Mouse (Mus musculus): ENCODE measurements around the gene Dusp8. TPM values are rescaled to one million over a fixed set of nuclear protein-coding genes. Genes with fewer than 3 reads are reported as not detected.
"Not testable (repeated sequence)": the region's sequence is repeated elsewhere in the genome, so short reads cannot be mapped to it uniquely, and the experiment has no call there.

Dusp8 gene
- 0.69 and 1.2 TPM in 2 replicates for total RNA-seq (2012; rRNA removed)

DNA sequence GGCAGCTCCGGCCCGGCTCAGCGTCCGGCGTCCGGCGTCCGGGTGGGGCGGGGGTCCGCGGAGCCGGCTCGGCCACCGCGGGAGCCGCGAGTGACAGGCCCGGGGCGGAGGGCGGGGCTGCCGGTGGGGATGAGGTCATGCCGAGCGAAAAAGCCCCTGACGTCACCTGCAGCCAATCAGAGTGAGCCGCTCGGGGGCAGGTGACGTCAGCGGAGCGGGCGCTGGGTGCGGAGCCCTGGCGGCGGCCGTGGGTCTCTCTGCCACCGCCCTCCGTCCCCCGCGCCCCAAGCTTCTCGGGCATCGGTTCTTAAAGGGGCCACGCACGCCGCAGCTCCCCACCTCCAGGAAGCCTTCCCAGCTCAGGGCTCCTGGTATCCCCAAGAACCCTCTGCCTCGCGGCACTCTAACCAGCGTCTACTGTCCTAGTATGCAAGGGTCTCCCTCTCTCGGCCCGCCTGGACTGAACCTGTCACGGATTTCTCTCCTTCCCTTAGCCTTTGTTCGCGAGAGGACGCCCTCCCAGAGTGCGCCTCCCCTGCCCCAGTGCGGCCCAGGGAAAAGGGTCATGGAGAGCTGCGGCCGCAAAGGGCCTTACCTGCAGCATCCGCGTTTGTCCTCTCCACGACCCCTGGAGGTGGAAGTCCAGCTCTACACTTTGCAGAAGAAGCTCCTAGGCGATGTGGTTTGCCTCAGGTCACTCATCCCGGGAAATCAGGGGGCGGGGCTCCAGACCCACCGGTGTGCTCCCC is at the start of gene Dusp8:
Gene Dusp8 (minus strand): TSS at position 661 of the 749 bp plus-strand sequence.
- Histone ChIP-seq H3K4me3 (ENCODE audit: insufficient read depth in 1 of 2, low read depth in 1 of 2, low read length in 2 of 2, poor library complexity in 1 of 2, severe bottlenecking in 1 of 2) (peak within 1 kb of the TSS; percentile 75 to 98), H3K4me1 (ENCODE audit: control insufficient read depth in 2 of 2, insufficient read depth in 2 of 2, low read length in 2 of 2, poor library complexity in 1 of 2) (peaks cover 0 to 4% of the 10 kb centered on the region in 2 experiments; a peak in 1 of 4 replicates), H3K9me3 (ENCODE audit: control insufficient read depth, insufficient read depth, low read depth, low read length) (no peaks in the 10 kb centered on the region), H3K27ac (ENCODE audit: insufficient read depth, low read depth, low read length, poor library complexity, severe bottlenecking) (no peak within 1 kb of the TSS), H3K9ac (ENCODE audit: insufficient read depth, low read depth, low read length, poor library complexity, severe bottlenecking) (peak within 1 kb of the TSS; percentile 76), H3K36me3 (ENCODE audit: control insufficient read depth, insufficient read depth, low read length, poor library complexity, severe bottlenecking) (no peaks in the 10 kb centered on the region)
- in situ Hi-C loops (cut with MboI; ENCODE audit: low sequenced_read_pairs in 2 of 2, unreplicated experiment in 2 of 2), result no loop called here
- peak; percentile 74 for DNase-seq (ENCODE audit: low read depth, low spot score)
- no peak for TF ChIP-seq MAFK (IDR thresholded peaks at IDR 0.05; ENCODE audit: insufficient read depth, low read depth, low read length)
- TF ChIP-seq HCFC1 (IDR thresholded peaks at IDR 0.05; ENCODE audit: borderline replicate concordance, insufficient read depth, low read length), result no peak
- no peak for TF ChIP-seq ZNF384 (IDR thresholded peaks at IDR 0.05; ENCODE audit: low read depth, low read length)
- TF ChIP-seq CHD2 (IDR thresholded peaks at IDR 0.05; ENCODE audit: low read depth, low read length), result no peak
- TF ChIP-seq ZC3H11A (IDR thresholded peaks at IDR 0.05; ENCODE audit: borderline replicate concordance, low read depth, low read length), result no peak

GRCm38 (mm10) chr7:142144507-142144906 is 48.9 kb upstream of the Dusp8 start, which contains the start of gene Gm45337:
Gm45337 (minus strand) TSS chr7:142144607.
- TF ChIP-seq ZC3H11A (IDR thresholded peaks at IDR 0.05; ENCODE audit: borderline replicate concordance, low read depth, low read length), result no peak
- TF ChIP-seq MAFK (IDR thresholded peaks at IDR 0.05; ENCODE audit: insufficient read depth, low read depth, low read length), result no peak
- TF ChIP-seq CHD2 (IDR thresholded peaks at IDR 0.05; ENCODE audit: low read depth, low read length), result no peak
- TF ChIP-seq HCFC1 (IDR thresholded peaks at IDR 0.05; ENCODE audit: borderline replicate concordance, insufficient read depth, low read length), result no peak
- TF ChIP-seq ZNF384 (IDR thresholded peaks at IDR 0.05; ENCODE audit: low read depth, low read length), result no peak
- in situ Hi-C loops (cut with MboI; ENCODE audit: low sequenced_read_pairs in 2 of 2, unreplicated experiment in 2 of 2), result loop anchor here in 1 of 2 experiments (10.0 kb wide), 1 partner anchor 110 kb away; the partner anchor contains the start of gene Gm2431
- no peak within 1 kb of the TSS for H3K9ac ChIP-seq (ENCODE audit: insufficient read depth, low read depth, low read length, poor library complexity, severe bottlenecking)

DNA sequence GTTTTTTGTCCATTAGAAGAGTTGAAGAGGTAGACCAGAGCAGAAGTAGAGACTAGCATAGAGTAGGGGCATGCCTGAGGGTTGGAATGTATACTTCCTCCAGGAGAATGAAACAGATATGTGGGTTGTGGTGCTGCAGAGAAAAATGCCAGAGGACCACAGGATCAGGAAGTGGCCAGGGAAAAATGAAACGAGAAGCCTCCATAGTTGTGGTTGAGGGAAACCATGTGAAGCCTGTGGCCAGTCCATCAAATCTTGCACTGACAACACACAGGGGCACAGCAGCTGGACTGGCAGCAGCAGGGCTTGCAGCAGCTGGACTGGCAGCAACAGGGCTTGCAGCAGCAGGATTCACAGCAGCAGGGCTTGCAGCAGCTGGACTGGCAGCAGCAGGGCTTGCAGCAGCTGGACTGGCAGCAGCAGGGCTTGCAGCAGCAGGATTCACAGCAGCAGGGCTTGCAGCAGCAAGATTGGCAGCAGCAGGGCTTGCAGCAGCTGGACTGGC is 47.9 kb upstream of the Dusp8 start:
- in situ Hi-C loops (cut with MboI; ENCODE audit: low sequenced_read_pairs in 2 of 2, unreplicated experiment in 2 of 2), result loop anchor here in 1 of 2 experiments (10.0 kb wide), 1 partner anchor 111 kb away; the partner anchor contains the start of gene Gm2431
- H3K4me1 ChIP-seq (ENCODE audit: control insufficient read depth in 2 of 2, insufficient read depth in 2 of 2, low read length in 2 of 2, poor library complexity in 1 of 2); H3K36me3 ChIP-seq (ENCODE audit: control insufficient read depth, insufficient read depth, low read length, poor library complexity, severe bottlenecking); H3K9me3 ChIP-seq (ENCODE audit: control insufficient read depth, insufficient read depth, low read depth, low read length); H3K9ac ChIP-seq (ENCODE audit: insufficient read depth, low read depth, low read length, poor library complexity, severe bottlenecking); H3K27ac ChIP-seq (ENCODE audit: insufficient read depth, low read depth, low read length, poor library complexity, severe bottlenecking); H3K4me3 ChIP-seq (ENCODE audit: insufficient read depth in 1 of 2, low read depth in 1 of 2, low read length in 2 of 2, poor library complexity in 1 of 2, severe bottlenecking in 1 of 2); DNase-seq (ENCODE audit: low read depth, low spot score): not testable (repeated sequence)

More at GRCm38 (mm10) chr7:142144507-142144906, 48.9 kb upstream of the Dusp8 start, which contains the start of gene Gm45337:
- H3K27ac ChIP-seq (ENCODE audit: insufficient read depth, low read depth, low read length, poor library complexity, severe bottlenecking), result no peak within 1 kb of the TSS; the same call in 1 of the 2 replicates
- no peak within 1 kb of the TSS for H3K4me3 ChIP-seq (ENCODE audit: insufficient read depth in 1 of 2, low read depth in 1 of 2, low read length in 2 of 2, poor library complexity in 1 of 2, severe bottlenecking in 1 of 2)
- H3K4me1 ChIP-seq (ENCODE audit: control insufficient read depth in 2 of 2, insufficient read depth in 2 of 2, low read length in 2 of 2, poor library complexity in 1 of 2), result peaks cover 0 to 4% of the 10 kb centered on the region in 2 experiments; a peak in 1 of 4 replicates
- H3K9me3 ChIP-seq (ENCODE audit: control insufficient read depth, insufficient read depth, low read depth, low read length), result no peaks in the 10 kb centered on the region
- H3K36me3 ChIP-seq (ENCODE audit: control insufficient read depth, insufficient read depth, low read length, poor library complexity, severe bottlenecking), result no peaks in the 10 kb centered on the region
- DNase-seq (ENCODE audit: low read depth, low spot score), result no peak

DNA sequence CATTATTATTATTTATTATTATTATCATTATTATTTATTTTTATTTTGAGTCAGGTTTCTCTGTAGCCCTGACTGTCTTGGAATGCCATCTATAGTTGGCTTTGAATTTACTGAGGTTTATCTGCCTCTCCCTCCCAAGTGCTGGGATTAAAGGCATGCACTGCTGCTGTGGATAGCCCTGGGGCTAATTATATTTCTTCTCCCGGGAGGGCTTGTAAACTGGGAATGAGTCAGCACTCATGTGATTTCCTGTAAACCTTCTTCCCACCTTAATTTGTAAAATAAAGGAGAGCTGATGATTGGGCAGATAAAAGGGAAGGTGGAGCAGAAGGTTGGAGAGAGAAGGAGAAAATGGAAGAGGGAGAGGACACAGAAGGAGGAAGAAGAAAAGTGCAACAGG is 45.1 kb upstream of the Dusp8 start:
- in situ Hi-C loops (cut with MboI; ENCODE audit: low sequenced_read_pairs in 2 of 2, unreplicated experiment in 2 of 2), result loop anchor here in 1 of 2 experiments (10.0 kb wide), 1 partner anchor 114 kb away; the partner anchor contains the start of gene Gm2431
- DNase-seq (ENCODE audit: low read depth, low spot score), result no peak
- H3K4me1 ChIP-seq (ENCODE audit: control insufficient read depth in 2 of 2, insufficient read depth in 2 of 2, low read length in 2 of 2, poor library complexity in 1 of 2), result peaks cover 0 to 4% of the 10 kb centered on the region in 2 experiments; a peak in 1 of 4 replicates
- no peaks in the 10 kb centered on the region for H3K36me3 ChIP-seq (ENCODE audit: control insufficient read depth, insufficient read depth, low read length, poor library complexity, severe bottlenecking)
- no peaks in the 10 kb centered on the region for H3K9me3 ChIP-seq (ENCODE audit: control insufficient read depth, insufficient read depth, low read depth, low read length)
- H3K4me3 ChIP-seq (ENCODE audit: insufficient read depth in 1 of 2, low read depth in 1 of 2, low read length in 2 of 2, poor library complexity in 1 of 2, severe bottlenecking in 1 of 2), result no peak overlapping the region
- no peak overlapping the region for H3K27ac ChIP-seq (ENCODE audit: insufficient read depth, low read depth, low read length, poor library complexity, severe bottlenecking)
- H3K9ac ChIP-seq (ENCODE audit: insufficient read depth, low read depth, low read length, poor library complexity, severe bottlenecking), result no peak overlapping the region
- TF ChIP-seq ZC3H11A (IDR thresholded peaks at IDR 0.05; ENCODE audit: borderline replicate concordance, low read depth, low read length) (no peak), ZNF384 (IDR thresholded peaks at IDR 0.05; ENCODE audit: low read depth, low read length) (no peak), HCFC1 (IDR thresholded peaks at IDR 0.05; ENCODE audit: borderline replicate concordance, insufficient read depth, low read length) (no peak), MAFK (IDR thresholded peaks at IDR 0.05; ENCODE audit: insufficient read depth, low read depth, low read length) (0 out of 2 replicates have a peak, but pooled peaks have one; percentile 45), CHD2 (IDR thresholded peaks at IDR 0.05; ENCODE audit: low read depth, low read length) (no peak)

- H3K9me3 ChIP-seq (ENCODE audit: control insufficient read depth, insufficient read depth, low read depth, low read length); H3K27ac ChIP-seq (ENCODE audit: insufficient read depth, low read depth, low read length, poor library complexity, severe bottlenecking); H3K4me3 ChIP-seq (ENCODE audit: insufficient read depth in 1 of 2, low read depth in 1 of 2, low read length in 2 of 2, poor library complexity in 1 of 2, severe bottlenecking in 1 of 2); DNase-seq (ENCODE audit: low read depth, low spot score); H3K9ac ChIP-seq (ENCODE audit: insufficient read depth, low read depth, low read length, poor library complexity, severe bottlenecking); H3K36me3 ChIP-seq (ENCODE audit: control insufficient read depth, insufficient read depth, low read length, poor library complexity, severe bottlenecking); in situ Hi-C loops (cut with MboI; ENCODE audit: low sequenced_read_pairs in 2 of 2, unreplicated experiment in 2 of 2); H3K4me1 ChIP-seq (ENCODE audit: control insufficient read depth in 2 of 2, insufficient read depth in 2 of 2, low read length in 2 of 2, poor library complexity in 1 of 2): not testable (repeated sequence)
Measured at GRCm38 (mm10) chr7:142135934-142136333, 40.3 kb upstream of the Dusp8 start, which contains the start of gene Gm39115. Gm39115 (minus strand) TSS chr7:142136034.
